Mouse (Mus musculus): ENCODE data around the gene Gm10282. TPM values are rescaled to one million over a fixed set of nuclear protein-coding genes. Genes with fewer than 3 reads are reported as not detected.
A peak's percentile ranks its signal among the peaks of the same experiment; 100 is the strongest.

Gene Gm10282
- total RNA-seq, 1 experiment from 2014 or later = 9.7 TPM

DNA sequence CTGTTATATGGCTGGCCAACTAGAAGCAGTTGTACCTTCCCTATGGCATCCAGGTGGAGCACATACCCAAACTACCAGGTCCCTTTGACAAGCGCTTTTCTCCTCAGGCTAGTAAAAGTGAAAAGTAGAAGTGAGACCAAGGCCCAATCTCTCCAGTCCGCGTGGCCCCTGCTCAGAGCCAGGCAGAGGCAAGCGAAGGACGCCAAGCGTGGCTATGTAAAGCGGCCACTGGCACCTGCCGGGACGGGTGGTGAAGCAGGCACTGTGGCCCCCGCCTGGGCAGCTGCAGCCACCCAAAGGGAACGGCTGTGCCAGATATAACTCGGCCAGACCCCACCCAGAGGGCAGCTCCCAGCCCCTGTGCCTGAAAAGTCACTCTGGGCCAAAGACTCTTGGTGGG is 34.5 kb downstream of the Gm10282 start:
- ATAC-seq (ENCODE audit: extremely low read depth, insufficient number of reproducible peaks, low FRiP score, poor library complexity, severe bottlenecking) = peak; percentile 30; the same call in 1 of the 2 replicates

DNA sequence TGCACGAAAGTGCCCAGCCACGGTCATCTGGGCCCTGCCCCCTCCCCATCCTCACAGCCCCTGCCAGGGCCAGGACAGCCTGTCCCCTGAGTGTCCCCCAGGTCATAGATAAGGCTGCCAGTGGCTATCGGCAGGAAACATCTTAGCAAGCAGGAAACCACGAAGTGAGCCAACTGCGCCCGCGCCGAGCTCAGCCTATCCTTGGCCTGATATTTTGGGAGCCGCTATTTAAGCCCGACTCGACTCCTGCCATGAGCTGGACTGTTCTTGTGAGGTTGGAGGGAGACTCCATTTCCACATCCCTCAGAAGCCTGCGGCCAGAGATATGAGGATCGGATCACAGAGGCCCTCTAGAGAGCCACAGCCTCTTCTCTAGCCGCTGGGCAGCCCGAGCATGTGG is 36.7 kb downstream of the Gm10282 start:
- peak; percentile 21 for ATAC-seq (ENCODE audit: extremely low read depth, insufficient number of reproducible peaks, low FRiP score, poor library complexity, severe bottlenecking)

DNA sequence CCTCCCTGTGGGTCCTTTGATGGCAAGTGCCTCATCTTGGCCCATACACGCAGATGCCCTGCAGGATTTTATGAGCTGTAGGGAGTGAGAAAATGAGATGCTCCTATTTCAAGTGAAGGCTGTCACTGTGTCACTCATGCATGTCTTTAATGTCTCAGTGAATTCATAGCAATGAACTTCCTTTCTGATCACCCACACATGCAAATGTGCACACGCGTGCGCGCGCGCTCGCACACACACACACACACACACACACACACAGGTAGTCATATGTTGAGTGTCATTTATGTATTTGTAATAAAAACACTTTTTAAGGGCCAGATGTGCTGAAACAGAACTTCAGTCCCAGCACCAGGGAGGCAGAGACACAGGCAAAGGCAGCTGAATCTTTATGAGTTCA is 38.0 kb downstream of the Gm10282 start:
- peak; percentile 63 for ATAC-seq (ENCODE audit: extremely low read depth, insufficient number of reproducible peaks, low FRiP score, poor library complexity, severe bottlenecking)

DNA sequence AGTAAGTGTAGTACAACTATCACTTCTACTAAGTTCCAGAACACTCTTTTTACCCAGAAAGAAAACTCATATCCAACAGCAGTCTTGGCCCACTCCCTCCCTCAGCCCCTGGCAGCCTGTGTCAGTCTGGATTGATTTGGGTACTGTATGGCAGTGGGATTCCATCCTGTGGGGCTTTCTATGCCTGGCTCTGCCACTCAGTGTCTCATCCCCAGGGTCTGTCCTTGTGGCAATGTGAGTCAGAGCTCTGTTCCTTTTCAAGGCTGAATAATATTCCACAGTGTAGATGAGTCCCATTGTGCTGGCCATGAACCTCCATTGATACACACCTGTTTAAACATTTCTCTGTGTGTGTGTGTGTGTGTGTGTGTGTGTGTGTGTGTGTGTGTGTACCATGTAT is 38.4 kb downstream of the Gm10282 start:
- no peak for ATAC-seq (ENCODE audit: extremely low read depth, insufficient number of reproducible peaks, low FRiP score, poor library complexity, severe bottlenecking)

DNA sequence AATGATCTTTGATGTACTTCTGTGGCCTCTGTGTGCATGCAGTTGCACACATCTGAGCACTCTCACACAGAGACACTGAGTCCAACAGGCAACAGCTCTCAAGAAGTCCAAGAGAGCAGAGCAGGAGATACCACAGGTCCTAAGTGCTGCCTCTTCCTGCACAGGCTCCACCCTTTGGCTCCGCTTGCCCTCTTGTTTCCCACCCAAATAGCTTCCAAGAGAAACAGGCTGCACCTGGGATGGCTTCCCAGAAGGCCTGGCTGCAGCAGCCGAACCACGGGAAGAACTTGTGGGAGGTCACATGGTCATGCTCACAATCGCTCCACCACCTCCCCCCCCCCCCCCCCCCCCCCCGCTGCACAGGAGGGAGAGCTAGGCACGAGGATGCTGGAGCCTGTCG is 39.7 kb downstream of the Gm10282 start:
- no peak for ATAC-seq (ENCODE audit: extremely low read depth, insufficient number of reproducible peaks, low FRiP score, poor library complexity, severe bottlenecking)

DNA sequence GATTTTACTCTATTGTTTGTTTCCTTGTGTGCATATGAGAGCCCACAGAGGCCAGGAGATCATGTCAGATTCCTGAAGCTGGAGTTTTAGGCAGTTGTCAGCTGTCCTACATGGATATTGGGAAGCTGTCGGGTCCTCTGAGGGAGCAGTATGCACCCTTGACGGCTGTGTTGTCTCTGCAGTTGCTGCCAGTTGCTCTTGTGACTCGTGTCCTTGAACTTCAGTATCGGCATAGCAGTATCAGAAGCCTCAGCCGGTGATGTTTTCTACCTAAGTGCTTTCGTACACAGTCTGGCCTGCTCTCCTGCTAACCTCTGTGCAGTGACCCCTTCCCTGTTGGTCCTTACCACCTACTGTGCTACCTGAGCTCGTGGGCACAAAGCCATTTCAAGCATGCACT is 41.6 kb downstream of the Gm10282 start:
- no peak for ATAC-seq (ENCODE audit: extremely low read depth, insufficient number of reproducible peaks, low FRiP score, poor library complexity, severe bottlenecking)

DNA sequence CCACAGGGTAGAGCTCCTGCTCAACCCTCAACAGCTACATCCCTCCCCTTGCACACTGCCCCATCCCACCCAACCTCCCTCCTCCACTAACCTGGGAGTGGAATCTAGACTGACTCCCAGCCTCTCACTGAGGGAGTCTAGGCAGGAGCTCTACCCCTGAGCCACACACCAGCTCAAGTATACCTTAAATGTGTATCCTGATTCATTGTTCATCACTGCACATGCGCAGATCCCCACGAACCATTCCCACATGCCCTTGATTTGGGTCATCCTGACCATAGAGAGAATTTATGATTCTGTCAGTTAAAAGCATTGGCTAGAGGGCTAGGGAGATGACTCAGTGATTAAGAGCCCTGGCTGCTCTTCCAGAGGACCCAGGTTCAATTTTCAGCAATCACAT is 42.3 kb downstream of the Gm10282 start:
- ATAC-seq (ENCODE audit: extremely low read depth, insufficient number of reproducible peaks, low FRiP score, poor library complexity, severe bottlenecking) = no peak

DNA sequence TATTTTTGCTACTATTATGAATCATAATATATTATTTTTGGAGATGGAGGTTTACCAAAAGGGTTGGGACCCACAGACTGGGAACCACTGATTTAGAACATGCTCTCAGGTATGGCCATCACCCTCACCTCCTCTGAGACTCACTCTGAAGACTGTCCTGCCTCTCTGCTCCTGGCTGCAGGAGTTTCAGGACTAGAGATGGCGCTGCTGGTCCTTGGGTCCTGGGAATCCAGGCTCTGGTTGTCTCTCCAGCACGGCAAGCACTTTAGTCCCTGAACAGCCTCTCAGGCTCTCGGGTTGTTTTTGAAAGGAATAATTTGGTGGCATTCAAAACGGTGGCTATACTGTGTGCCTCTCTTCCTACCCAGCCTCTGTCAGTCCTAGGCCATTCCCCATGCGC is 43.2 kb downstream of the Gm10282 start:
- ATAC-seq (ENCODE audit: extremely low read depth, insufficient number of reproducible peaks, low FRiP score, poor library complexity, severe bottlenecking) = no peak

DNA sequence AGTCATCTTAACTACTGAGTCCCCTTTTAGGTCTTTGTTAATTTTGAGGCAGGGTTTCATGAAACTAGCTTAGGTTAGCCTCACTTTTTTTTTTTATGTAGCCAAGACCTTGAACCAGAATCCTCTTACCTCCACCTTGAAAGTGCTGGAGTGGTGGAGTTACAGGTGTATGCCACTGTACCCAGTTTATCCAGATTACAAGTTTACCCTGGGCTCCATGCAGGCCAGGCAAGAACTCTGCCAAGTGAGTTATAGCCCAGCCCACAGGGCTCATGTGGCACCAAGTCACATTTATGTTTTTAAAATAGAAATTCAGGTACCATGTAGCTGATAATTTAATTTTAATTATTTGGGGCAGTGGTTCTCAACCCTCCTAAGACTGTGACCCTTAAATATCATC is 43.6 kb downstream of the Gm10282 start:
- ATAC-seq (ENCODE audit: extremely low read depth, insufficient number of reproducible peaks, low FRiP score, poor library complexity, severe bottlenecking) = no peak

DNA sequence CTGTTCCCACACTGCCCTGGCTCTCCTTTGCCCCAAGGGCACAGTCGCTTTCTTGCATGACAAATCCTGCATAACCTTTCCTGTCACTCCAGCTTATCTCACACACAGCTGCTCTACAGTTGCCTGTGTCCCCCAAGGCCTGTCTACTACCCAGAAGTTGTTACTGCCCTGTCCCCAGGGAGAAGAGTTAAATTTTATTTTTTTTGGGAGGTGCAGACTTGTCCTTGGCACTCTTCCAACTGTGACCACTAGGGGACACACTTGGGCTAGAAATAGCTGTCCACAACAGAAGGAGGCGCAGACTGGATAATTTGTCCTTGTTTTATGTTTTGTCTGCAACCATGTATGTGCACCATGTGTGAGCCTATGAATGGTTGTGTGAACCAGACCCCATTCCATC is 44.0 kb downstream of the Gm10282 start:
- ATAC-seq (ENCODE audit: extremely low read depth, insufficient number of reproducible peaks, low FRiP score, poor library complexity, severe bottlenecking) = peak; percentile 77

DNA sequence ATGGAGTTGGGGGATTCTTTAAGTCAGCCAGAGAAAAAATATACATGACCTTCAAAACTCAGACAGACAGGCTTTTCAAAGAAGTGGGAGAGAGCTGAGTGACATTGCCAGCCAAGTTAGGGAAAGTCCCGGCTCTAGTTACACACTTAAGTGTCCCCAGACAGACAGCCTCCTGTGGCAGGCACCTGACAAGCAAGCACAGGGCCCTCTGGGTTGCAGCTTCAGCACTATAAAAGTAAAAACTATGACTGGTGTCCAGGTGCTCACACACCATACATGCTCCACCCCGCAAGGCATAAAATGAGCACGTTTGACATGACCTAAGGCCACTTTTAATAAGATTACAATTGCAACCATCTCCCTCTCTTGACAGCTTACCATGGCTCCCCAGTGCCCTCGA is 44.5 kb downstream of the Gm10282 start:
- ATAC-seq (ENCODE audit: extremely low read depth, insufficient number of reproducible peaks, low FRiP score, poor library complexity, severe bottlenecking) = no peak

DNA sequence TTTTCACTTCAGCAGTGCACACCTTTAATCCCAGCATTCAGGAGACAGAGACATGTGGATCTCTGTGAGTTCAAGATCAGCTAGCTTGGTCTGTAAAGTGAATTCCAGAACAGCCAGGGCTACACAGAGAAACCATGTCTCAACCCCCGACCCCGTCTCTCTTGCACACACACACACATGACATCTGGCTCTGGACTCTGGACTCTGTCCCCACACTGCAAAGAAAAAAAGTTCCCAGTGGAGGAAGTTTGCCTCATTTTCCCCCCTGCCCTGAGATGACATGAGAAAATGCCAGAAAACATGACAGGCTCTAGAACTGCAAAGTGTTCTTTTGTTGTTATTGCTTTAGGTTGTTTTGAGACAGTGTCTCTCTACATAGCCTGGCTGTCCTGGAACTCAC is 45.2 kb downstream of the Gm10282 start:
- ATAC-seq (ENCODE audit: extremely low read depth, insufficient number of reproducible peaks, low FRiP score, poor library complexity, severe bottlenecking) = no peak

DNA sequence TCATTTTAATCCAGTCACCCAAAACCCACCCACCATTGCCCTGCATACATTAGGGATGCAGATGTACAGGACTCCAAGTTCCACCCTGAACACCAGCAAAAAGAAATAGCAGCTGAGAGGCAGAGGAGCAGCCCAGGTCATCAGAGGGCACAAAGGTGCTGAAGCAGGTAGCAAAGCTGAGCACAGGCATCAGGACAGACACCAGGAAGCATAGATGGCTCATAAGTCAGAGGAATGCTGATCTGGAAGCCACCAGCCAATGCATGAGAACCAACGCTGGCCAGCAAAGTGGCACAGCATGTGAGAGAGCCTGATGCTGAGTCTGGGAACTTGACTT is 47.2 kb downstream of the Gm10282 start:
- ATAC-seq (ENCODE audit: extremely low read depth, insufficient number of reproducible peaks, low FRiP score, poor library complexity, severe bottlenecking) = no peak

DNA sequence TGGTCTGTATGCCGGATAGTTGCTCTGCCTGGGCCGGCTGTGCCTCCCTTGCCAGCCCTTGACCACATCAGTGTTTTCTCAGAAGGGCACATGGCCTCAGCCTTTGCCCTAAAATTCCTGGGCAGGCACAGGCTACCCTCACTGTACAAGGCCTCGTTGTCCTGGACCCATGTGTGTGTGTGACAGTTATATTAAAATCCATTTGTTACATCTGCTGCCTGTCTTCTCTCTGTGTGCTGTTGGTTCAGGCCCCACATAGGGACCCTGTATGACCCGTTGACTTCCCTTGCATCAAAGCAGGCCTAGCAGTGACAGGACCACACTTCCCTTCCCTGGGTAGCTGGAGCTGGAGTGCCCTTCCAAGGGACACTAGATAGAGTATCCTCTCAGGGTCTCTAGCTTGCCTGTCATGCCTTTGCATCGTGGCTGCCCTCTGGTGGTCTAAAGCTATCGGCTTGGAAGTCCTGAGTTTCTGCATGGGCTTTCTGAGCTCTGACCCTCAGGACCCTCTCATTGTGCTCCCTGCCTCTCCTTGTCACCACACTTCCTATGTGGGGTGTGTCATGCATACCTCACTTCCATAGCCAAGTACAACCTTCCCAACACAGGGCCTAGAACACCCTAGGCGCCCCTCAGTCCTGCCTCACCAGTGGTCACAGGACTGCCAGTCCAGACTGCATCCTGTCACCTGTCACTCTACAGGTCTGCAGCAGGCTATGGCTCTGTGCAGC is 47.7 kb downstream of the Gm10282 start:
- ATAC-seq (ENCODE audit: extremely low read depth, insufficient number of reproducible peaks, low FRiP score, poor library complexity, severe bottlenecking) = no peak

Other genes starting within 250 kb of the Gm10282 start
- 0.61 TPM in 1 of 2 replicates, not detected in the other for gene Olfr373, start 222.1 kb downstream of the Gm10282 start, total RNA-seq (2017)
- 0.12 TPM in 2 replicates for gene Olfr374, start 198.2 kb downstream of the Gm10282 start, total RNA-seq (2017)
- 600 and 603 TPM in 2 replicates for gene Tpm4, start 170.3 kb downstream of the Gm10282 start, total RNA-seq (2017)
- 510 and 563 TPM in 2 replicates for gene Rab8a, start 144.1 kb downstream of the Gm10282 start, total RNA-seq (2017)
- gene Hsh2d, start 115.6 kb downstream of the Gm10282 start, total RNA-seq (2017) = 38.6 and 47.4 TPM in 2 replicates
- gene Cib3, start 92.4 kb downstream of the Gm10282 start, total RNA-seq (2017) = 1.6 and 1.7 TPM in 2 replicates
- gene Gm11034, start 91.6 kb downstream of the Gm10282 start, total RNA-seq (2017) = not detected in 2 replicates
- gene Fam32a, start 85.5 kb downstream of the Gm10282 start, total RNA-seq (2017) = 259 and 282 TPM in 2 replicates
- 156 and 166 TPM in 2 replicates for gene Ap1m1, start 65.2 kb downstream of the Gm10282 start, total RNA-seq (2017)
- gene Klf2, start 13.8 kb upstream of the Gm10282 start, total RNA-seq (2017) = 428 and 461 TPM in 2 replicates
- 69.5 and 70.0 TPM in 2 replicates for gene Eps15l1, start 116.2 kb upstream of the Gm10282 start, total RNA-seq (2017)
- gene Calr3, start 138.6 kb upstream of the Gm10282 start, total RNA-seq (2017) = 0.81 TPM in 1 of 2 replicates, not detected in the other
- gene 1700030K09Rik, start 138.6 kb upstream of the Gm10282 start, total RNA-seq (2017) = 11.2 and 12.3 TPM in 2 replicates
- gene Cherp, start 170.0 kb upstream of the Gm10282 start, total RNA-seq (2017) = 21.0 and 22.2 TPM in 2 replicates
- gene Slc35e1, start 187.4 kb upstream of the Gm10282 start, total RNA-seq (2017) = 55.1 and 65.8 TPM in 2 replicates
- gene Med26, start 243.0 kb upstream of the Gm10282 start, total RNA-seq (2017) = 9.1 and 10.1 TPM in 2 replicates